ENCODE assay signal across 9 mouse cellular contexts in the genomic region with DNA sequence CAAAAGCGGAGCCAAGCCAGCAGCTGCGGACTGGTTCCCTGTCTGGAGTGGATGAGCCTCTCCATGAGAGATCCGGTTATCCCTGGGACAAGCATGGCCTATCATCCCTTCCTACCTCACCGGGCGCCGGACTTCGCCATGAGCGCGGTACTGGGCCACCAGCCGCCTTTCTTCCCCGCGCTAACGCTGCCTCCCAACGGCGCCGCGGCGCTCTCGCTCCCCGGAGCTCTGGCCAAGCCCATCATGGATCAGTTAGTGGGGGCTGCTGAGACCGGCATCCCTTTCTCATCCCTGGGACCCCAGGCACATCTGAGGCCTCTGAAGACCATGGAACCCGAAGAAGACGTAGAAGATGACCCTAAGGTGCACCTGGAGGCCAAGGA. TPM values are rescaled to one million over a fixed set of nuclear protein-coding genes. Genes with fewer than 3 reads are reported as not detected.
DNase-seq lines count a peak whose midpoint lies in the region; ATAC-seq and TF ChIP-seq lines count a peak whose summit lies in the region.
"Had no signal": no experiment of that assay in that cellular context is flagged by ENCODE, and none has a peak within 500 bp of the region (broad histone marks: within the 10 kb centered on the region; RNA-seq: fewer than 3 reads in every experiment).

No protein-coding gene starts in this region.

- DNase-seq in kidney, adult 8-10 months, result no peak
- peak; percentile 64 for DNase-seq in embryo, embryonic 10 days (ENCODE audit: low spot score)
- DNase-seq in heart, postnatal 4 days, result peak; percentile 53
- no peak for DNase-seq in liver, embryonic 14.5 days (ENCODE audit: low read depth in 3 of 3, low spot score in 3 of 3)
- no peak for DNase-seq in right cerebral cortex, adult 18-20 months

- peak overlapping the region; percentile 63 for H3K4me3 ChIP-seq in kidney, embryonic 14.5 days (ENCODE audit: low read length)
- peak overlapping the region; percentile 50 to 56 for H3K4me3 ChIP-seq in liver, embryonic 14.5 days (ENCODE audit: insufficient read depth in 1 of 2, low read depth in 2 of 2, low read length in 2 of 2)

- H3K27me3 ChIP-seq in kidney, embryonic 14.5 days (ENCODE audit: control insufficient read depth, insufficient read depth, low read length), result peaks cover 61% of the 10 kb centered on the region
- peaks cover 82% of the 10 kb centered on the region for H3K27me3 ChIP-seq in liver, embryonic 14.5 days (ENCODE audit: control insufficient read depth, insufficient read depth, low read length)

- no peak for TF ChIP-seq EP300 in liver, embryonic 14.5 days (IDR thresholded peaks at IDR 0.05; ENCODE audit: low read depth)

- H3K36me3 ChIP-seq in kidney, embryonic 14.5 days (ENCODE audit: control insufficient read depth, insufficient read depth, low read length), result peaks cover 6% of the 10 kb centered on the region; the same call in 1 of the 2 replicates
- no peaks in the 10 kb centered on the region for H3K36me3 ChIP-seq in liver, embryonic 14.5 days (replicated peaks; ENCODE audit: control insufficient read depth, insufficient read depth, low read depth)

- H3K9me3 ChIP-seq in kidney, embryonic 14.5 days (ENCODE audit: control insufficient read depth, low read length), result no peaks in the 10 kb centered on the region
- H3K9me3 ChIP-seq in liver, embryonic 14.5 days (ENCODE audit: control insufficient read depth, low read length), result no peaks in the 10 kb centered on the region

- peak overlapping the region; percentile 97 for H3K27ac ChIP-seq in kidney, embryonic 14.5 days (ENCODE audit: low read depth, low read length)
- H3K27ac ChIP-seq in liver, embryonic 14.5 days, result no peak overlapping the region
- H3K27ac ChIP-seq: macrophage had no signal

- H3K4me2 ChIP-seq in kidney, embryonic 14.5 days (replicated peaks; ENCODE audit: low read depth, low read length), result peak overlapping the region; percentile 64
- peak overlapping the region; percentile 53 for H3K4me2 ChIP-seq in liver, embryonic 14.5 days (ENCODE audit: low read depth)

- no peak for ATAC-seq in kidney, embryonic 14.5 days (ENCODE audit: low FRiP score, low TSS enrichment)
- ATAC-seq in liver, embryonic 14.5 days (ENCODE audit: insufficient read depth), result no peak
- ATAC-seq in granulocyte monocyte progenitor cell, adult 5-6 weeks (replicated peaks; ENCODE audit: poor library complexity, severe bottlenecking), result no peak
- ATAC-seq in frontal cortex, adult (ENCODE audit: low TSS enrichment), result no peak

- WGBS in kidney, embryonic 14.5 days, result 0% methylated on average over 23 of the region's 23 CpGs
- WGBS in liver, embryonic 14.5 days (ENCODE audit: insufficient replicate concordance), result 1% methylated on average over 23 of the region's 23 CpGs

- H3K4me1 ChIP-seq in kidney, embryonic 14.5 days (ENCODE audit: control insufficient read depth, insufficient read depth, low read length), result peaks cover 18% of the 10 kb centered on the region
- H3K4me1 ChIP-seq in liver, embryonic 14.5 days (replicated peaks; ENCODE audit: control insufficient read depth in 2 of 2, insufficient read depth in 2 of 2, low read length in 1 of 2), result 0 out of 4 replicates have a peak, but pooled peaks cover 0 to 2% of the 10 kb centered on the region in 2 experiments

- TF ChIP-seq CTCF in liver, embryonic 14.5 days (IDR thresholded peaks at IDR 0.05; ENCODE audit: low read depth), result no peak

- peak overlapping the region; percentile 92 for H3K9ac ChIP-seq in kidney, embryonic 14.5 days (ENCODE audit: low read depth, low read length)
- peak overlapping the region; percentile 34 for H3K9ac ChIP-seq in liver, embryonic 14.5 days (replicated peaks)

RNA-seq across cellular contexts. Expression of gene Tbx3, which starts 1.5 kb away (rescaled TPM):
- 31.7 and 53.3 TPM in 2 replicates for polyA plus RNA-seq in kidney, embryonic 14.5 days (2014; fragmentation: Nextera tagmentation; extraction: Ambion mirVana)
- total RNA-seq in heart, postnatal 4 days (2021), result 10 to 100 TPM; 14.4 to 15.8 TPM
- 1.4 and 1.7 TPM in 2 replicates for polyA plus RNA-seq in liver, embryonic 14.5 days (2012; rRNA removed)
- 2.0 and 2.4 TPM in 2 replicates for polyA plus RNA-seq in liver, embryonic 14.5 days (2014; fragmentation: Nextera tagmentation; extraction: Ambion mirVana)
- not detected in 2 replicates for total RNA-seq in granulocyte monocyte progenitor cell, adult 5-6 weeks (2014; fragmentation: Nextera tagmentation)
- not detected in 2 replicates for total RNA-seq in granulocyte monocyte progenitor cell, adult 5-6 weeks (2017)
- polyA plus RNA-seq: macrophage had no signal

Comparison
In these comparisons a context has a peak if more than half of its experiments do, and no peak if none do; other contexts are left out.
1. DNase-seq: peak in embryo, embryonic 10 days (single experiment) and heart, postnatal 4 days (single experiment); none in kidney, adult 8-10 months (0 of 2), liver, embryonic 14.5 days (0 of 3) and right cerebral cortex, adult 18-20 months (single experiment).
2. RNA of gene Tbx3, which starts 1.5 kb away (total RNA-seq): 14.4 to 15.8 TPM in heart, postnatal 4 days; not detected in granulocyte monocyte progenitor cell, adult 5-6 weeks; every median in the first group is over 10 times any median in the second.